Mouse (Mus musculus) activated CD4-positive, CD25-positive, alpha-beta regulatory T cell, adult 9 weeks (primary cell): Measurements from ENCODE around the gene Zfp953. TPM values are rescaled to one million over a fixed set of nuclear protein-coding genes. Genes with fewer than 3 reads are reported as not detected.

Source experiments
- polyA plus RNA-seq: library from polyadenylated mRNA; unstranded; fragments of 100-300 nt; shearing (Covaris generic); gene quantifications from one replicate; pipeline ENCODE4 v1.2.1, GENCODE M21; 2017

Zfp953 gene
- 3.0 TPM for polyA plus RNA-seq

GRCm38 (mm10) chr13:67360131-67360744, at the start of gene Zfp953, which contains the start of gene Gm28044:
Gene Zfp953, minus strand, starts transcription at chr13:67360605.
Gene Gm28044, minus strand, starts transcription at chr13:67360536.

GRCm38 (mm10) chr13:67399183-67399903, 38.9 kb upstream of the Zfp953 start, which contains the start of gene Zfp429:
Gene Zfp429, minus strand, starts transcription at chr13:67399819.

GRCm38 (mm10) chr13:67375050-67375911, 14.9 kb upstream of the Zfp953 start, which contains the start of the genes Gm28041 and Zfp456:
Gene Gm28041, minus strand, starts transcription at chr13:67375733.
Gene Zfp456, minus strand, starts transcription at chr13:67375810.

GRCm38 (mm10) chr13:67332019-67332724, 28.2 kb downstream of the Zfp953 start, which contains the start of gene Zfp595:
Gene Zfp595, minus strand, starts transcription at chr13:67332570.

GRCm38 (mm10) chr13:67305822-67306672, 54.4 kb downstream of the Zfp953 start, which contains the start of gene Zfp457:
Gene Zfp457, minus strand, starts transcription at chr13:67306485.

Other genes with a start within 250 kb of the Zfp953 start
- 0.70 TPM for gene Rslcan18, start 244.3 kb downstream of the Zfp953 start, polyA plus RNA-seq
- gene Zfp759, start 238.9 kb downstream of the Zfp953 start, polyA plus RNA-seq, result 3.5 TPM
- gene Rsl1, start 187.4 kb downstream of the Zfp953 start, polyA plus RNA-seq, result 19.2 TPM
- 6.4 TPM for gene Zfp455, start 166.1 kb downstream of the Zfp953 start, polyA plus RNA-seq
- gene Zfp458, start 82.1 kb downstream of the Zfp953 start, polyA plus RNA-seq, result 3.4 TPM
- gene Zfp457, start 54.1 kb downstream of the Zfp953 start, polyA plus RNA-seq, result 0.48 TPM
- gene Zfp595, start 28.0 kb downstream of the Zfp953 start, polyA plus RNA-seq, result 7.2 TPM
- 3.3 TPM for gene Gm28044, start 69 bp downstream of the Zfp953 start, polyA plus RNA-seq
- gene Gm28041, start 15.1 kb upstream of the Zfp953 start, polyA plus RNA-seq, result 2.6 TPM
- gene Zfp456, start 15.2 kb upstream of the Zfp953 start, polyA plus RNA-seq, result 7.3 TPM
- gene Zfp429, start 39.2 kb upstream of the Zfp953 start, polyA plus RNA-seq, result 23.5 TPM
- 2.1 TPM for gene Zfp459, start 60.8 kb upstream of the Zfp953 start, polyA plus RNA-seq
- gene Zfp874a, start 91.0 kb upstream of the Zfp953 start, polyA plus RNA-seq, result 21.5 TPM
- 15.3 TPM for gene Zfp874b, start 123.7 kb upstream of the Zfp953 start, polyA plus RNA-seq
- 17.2 TPM for gene Zfp58, start 139.9 kb upstream of the Zfp953 start, polyA plus RNA-seq
- gene Gm26965, start 165.5 kb upstream of the Zfp953 start, polyA plus RNA-seq, result not detected
- gene Zfp87, start 165.6 kb upstream of the Zfp953 start, polyA plus RNA-seq, result 46.9 TPM
- gene Zfp748, start 193.2 kb upstream of the Zfp953 start, polyA plus RNA-seq, result 21.4 TPM
- 8.5 TPM for gene Zfp729b, start 249.1 kb upstream of the Zfp953 start, polyA plus RNA-seq